Mouse (Mus musculus) bone marrow macrophage, adult 2 months (primary cell): Measurements from ENCODE around the gene Slc25a33. TPM values are rescaled to one million over a fixed set of nuclear protein-coding genes. Genes with fewer than 3 reads are reported as not detected.
A peak's percentile ranks its signal among the peaks of the same experiment; 100 is the strongest.

Experiments
- H3K27ac ChIP-seq: 2 replicates; pipeline ENCODE4 v1.5.1; 2012; ENCODE audit warnings: low read depth, low read length; ENCODE audit not compliant: insufficient read depth
- H3K4me1 ChIP-seq: 2 replicates; pipeline ENCODE4 v1.6.1; 2012; ENCODE audit warnings: low read length; ENCODE audit not compliant: control insufficient read depth, insufficient read depth
- H3K4me3 ChIP-seq: 2 replicates; pipeline ENCODE4 v1.5.1; 2012; ENCODE audit warnings: mild to moderate bottlenecking, low read length, moderate library complexity; ENCODE audit not compliant: insufficient read depth
- CTCF ChIP-seq: IDR thresholded peaks from 2 replicates; pipeline ENCODE4 v1.5.1; 2012; ENCODE audit warnings: low read depth, mild to moderate bottlenecking, low read length, moderate library complexity
- POLR2A ChIP-seq: IDR thresholded peaks from 2 replicates; pipeline ENCODE4 v1.6.1; 2012; ENCODE audit warnings: mild to moderate bottlenecking, low read depth, low read length, borderline replicate concordance
- polyA plus RNA-seq: library from polyadenylated mRNA; stranded (reverse); fragments of >200 nt; gene quantifications from 2 replicates; pipeline ENCODE4 v1.2.4, GENCODE M21; 2012; ENCODE audit not compliant: missing spikeins, insufficient read depth, insufficient read length

The Slc25a33 gene
- polyA plus RNA-seq, 1 experiment: 3.1 TPM

GRCm38 (mm10) chr4:149722104-149723020 is 51.7 kb downstream of the Slc25a33 start:
- TF ChIP-seq CTCF: no peak
- TF ChIP-seq POLR2A: no peak
- Histone ChIP-seq H3K27ac (no peak overlapping the region), H3K4me3 (no peak overlapping the region), H3K4me1 (no peaks in the 10 kb centered on the region)

GRCm38 (mm10) chr4:149721163-149721562 is 52.9 kb downstream of the Slc25a33 start:
- H3K4me3 ChIP-seq: no peak overlapping the region
- H3K4me1 ChIP-seq: no peaks in the 10 kb centered on the region
- H3K27ac ChIP-seq: no peak overlapping the region
- TF ChIP-seq POLR2A: no peak
- no peak for TF ChIP-seq CTCF

- TF ChIP-seq CTCF (no peak), POLR2A (no peak)
- H3K27ac ChIP-seq: no peak overlapping the region
- H3K4me3 ChIP-seq: no peak overlapping the region
- H3K4me1 ChIP-seq: no peaks in the 10 kb centered on the region
Measured at GRCm38 (mm10) chr4:149719686-149720085, 54.4 kb downstream of the Slc25a33 start.

GRCm38 (mm10) chr4:149714542-149714941 is 59.5 kb downstream of the Slc25a33 start:
- no peak for TF ChIP-seq CTCF
- TF ChIP-seq POLR2A: no peak
- no peak overlapping the region for H3K4me3 ChIP-seq
- H3K4me1 ChIP-seq: peaks cover 2% of the 10 kb centered on the region
- no peak overlapping the region for H3K27ac ChIP-seq

GRCm38 (mm10) chr4:149711955-149712354 is 62.1 kb downstream of the Slc25a33 start:
- TF ChIP-seq CTCF: peak; percentile 71
- TF ChIP-seq POLR2A: no peak
- Histone ChIP-seq H3K4me3 (no peak overlapping the region), H3K4me1 (peaks cover 19% of the 10 kb centered on the region), H3K27ac (no peak overlapping the region)

GRCm38 (mm10) chr4:149711485-149711884 is 62.6 kb downstream of the Slc25a33 start:
- no peak overlapping the region for H3K4me3 ChIP-seq
- peaks cover 21% of the 10 kb centered on the region for H3K4me1 ChIP-seq
- H3K27ac ChIP-seq: no peak overlapping the region
- TF ChIP-seq CTCF: no peak
- TF ChIP-seq POLR2A: no peak

- TF ChIP-seq POLR2A: no peak
- peak; percentile 50; the same call in 1 of the 2 replicates for TF ChIP-seq CTCF
- Histone ChIP-seq H3K4me1 (peaks cover 29% of the 10 kb centered on the region), H3K27ac (peak overlapping the region; percentile 62), H3K4me3 (no peak overlapping the region)
Measured at GRCm38 (mm10) chr4:149710510-149710909, 63.6 kb downstream of the Slc25a33 start.

- no peak for TF ChIP-seq CTCF
- TF ChIP-seq POLR2A: no peak
- Histone ChIP-seq H3K27ac (peak overlapping the region; percentile 60), H3K4me3 (no peak overlapping the region), H3K4me1 (peaks cover 58% of the 10 kb centered on the region)
Measured at GRCm38 (mm10) chr4:149705941-149706340, 68.1 kb downstream of the Slc25a33 start.

- TF ChIP-seq POLR2A: no peak
- TF ChIP-seq CTCF: no peak
- peak overlapping the region; percentile 60 for H3K27ac ChIP-seq
- H3K4me1 ChIP-seq: peaks cover 63% of the 10 kb centered on the region
- H3K4me3 ChIP-seq: no peak overlapping the region
Measured at GRCm38 (mm10) chr4:149705298-149705697, 68.8 kb downstream of the Slc25a33 start.

GRCm38 (mm10) chr4:149702210-149702979 is 71.7 kb downstream of the Slc25a33 start, which contains the start of gene Pik3cd:
Gene Pik3cd (minus strand): TSS chr4:149702571.
- Histone ChIP-seq H3K4me1 (peaks cover 62% of the 10 kb centered on the region), H3K4me3 (peak within 1 kb of the TSS; percentile 59), H3K27ac (peak within 1 kb of the TSS; percentile 99)
- TF ChIP-seq POLR2A: no peak
- no peak for TF ChIP-seq CTCF
